Mouse (Mus musculus) retina, adult 2 months (tissue): ENCODE results near the gene Ankrd13a.

ENCODE experiments used
- DNase-seq: peaks from one replicate; pipeline ENCODE4 v3.0.0-alpha.2; 2012; ENCODE audit warnings: low read depth, low spot score

Ankrd13a gene

DNA sequence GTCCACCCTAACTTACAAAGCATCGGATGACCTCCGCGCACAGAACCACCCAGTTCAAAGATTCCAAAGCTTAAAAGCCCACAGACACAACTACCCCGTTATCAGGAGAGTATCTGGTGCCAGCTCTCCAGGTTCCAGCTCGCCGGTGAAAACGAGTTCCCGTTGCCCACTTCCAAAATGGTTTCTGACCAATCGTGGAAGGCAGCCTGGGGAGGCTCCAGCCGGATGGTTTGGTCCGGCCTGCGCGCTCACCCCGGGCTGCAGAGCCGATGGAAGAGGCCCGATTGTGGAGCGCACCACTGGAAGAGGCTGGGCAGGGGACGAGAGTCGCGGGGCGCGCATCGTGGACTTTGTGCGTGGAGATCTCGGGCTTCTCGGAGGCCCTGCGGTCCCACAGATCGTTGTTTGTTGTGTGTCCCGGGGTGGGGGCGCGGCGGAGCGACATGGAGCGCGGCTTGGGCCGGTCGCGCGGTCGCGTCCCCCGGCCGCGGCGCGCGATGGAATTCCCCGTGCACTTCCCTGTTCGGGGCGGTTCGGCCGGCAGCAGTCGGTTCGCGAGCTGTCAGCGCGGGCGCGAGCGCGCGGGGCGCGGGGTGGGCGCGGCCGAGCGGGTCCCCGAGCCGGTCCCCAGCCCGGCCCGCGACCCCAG, at the start of gene Ankrd13a:
Gene Ankrd13a (plus strand): TSS at position 275 of the 649 bp plus-strand sequence.
- DNase-seq: peak; percentile 84

DNA sequence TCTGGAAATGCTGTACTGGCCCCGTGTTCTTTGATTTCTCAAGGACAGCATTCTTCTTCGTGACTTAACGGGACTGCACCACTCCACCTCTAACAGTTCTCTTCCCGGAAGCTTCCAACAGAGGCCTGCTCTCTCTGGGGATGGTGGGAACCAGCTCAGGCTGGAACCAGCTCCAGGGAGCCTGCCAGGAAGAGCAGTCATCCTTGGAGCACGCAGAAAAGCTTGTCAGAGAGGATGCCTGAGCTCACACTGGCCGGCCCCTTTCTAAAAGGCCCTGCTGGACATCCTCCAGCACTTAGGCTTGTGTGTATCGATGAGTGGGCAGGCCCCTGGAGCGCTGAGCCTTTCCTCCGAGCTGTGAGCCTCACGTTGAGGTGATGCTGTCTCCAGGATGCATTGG, 46.3 kb upstream of the Ankrd13a start:
- DNase-seq: no peak

DNA sequence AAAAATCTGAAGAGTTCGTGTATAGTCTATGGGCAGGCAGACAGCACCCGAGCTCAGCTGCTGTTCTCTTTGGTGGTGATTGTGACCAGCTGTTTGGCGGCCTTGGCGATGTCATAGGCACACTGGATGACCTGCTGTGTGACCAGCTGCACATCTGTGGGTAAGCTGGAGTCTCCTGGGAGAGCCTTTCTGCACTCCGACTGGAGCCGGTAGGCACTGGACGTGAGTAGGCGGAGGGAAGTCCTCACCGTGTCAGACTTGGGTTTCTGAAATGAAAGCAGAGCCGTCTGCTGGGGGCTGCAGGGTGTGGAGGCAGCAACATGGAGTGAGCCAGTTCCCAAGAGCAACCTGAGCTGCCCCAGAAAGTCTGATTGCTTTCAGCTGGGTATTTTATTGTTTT, 44.3 kb upstream of the Ankrd13a start:
- no peak for DNase-seq

DNA sequence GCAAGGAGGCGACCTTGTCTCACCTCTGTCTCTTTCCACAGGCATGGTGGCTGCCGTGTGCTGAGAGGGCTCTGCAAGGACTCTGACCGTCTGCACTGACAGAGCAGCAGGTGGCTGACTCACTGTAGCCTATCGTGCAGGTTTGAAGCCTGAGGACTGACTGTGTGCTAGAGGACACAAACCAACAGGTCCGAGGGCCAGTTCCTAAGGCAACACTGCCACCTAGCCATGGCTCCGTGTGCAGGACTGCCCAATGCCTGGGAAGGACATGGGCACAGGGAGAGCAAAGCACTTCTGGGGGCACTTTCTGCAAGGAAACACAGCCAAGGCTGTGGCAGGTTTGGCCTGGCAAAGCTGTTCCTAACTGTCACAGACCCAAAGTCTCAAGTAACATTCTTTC, 43.0 kb upstream of the Ankrd13a start:
- no peak for DNase-seq

DNA sequence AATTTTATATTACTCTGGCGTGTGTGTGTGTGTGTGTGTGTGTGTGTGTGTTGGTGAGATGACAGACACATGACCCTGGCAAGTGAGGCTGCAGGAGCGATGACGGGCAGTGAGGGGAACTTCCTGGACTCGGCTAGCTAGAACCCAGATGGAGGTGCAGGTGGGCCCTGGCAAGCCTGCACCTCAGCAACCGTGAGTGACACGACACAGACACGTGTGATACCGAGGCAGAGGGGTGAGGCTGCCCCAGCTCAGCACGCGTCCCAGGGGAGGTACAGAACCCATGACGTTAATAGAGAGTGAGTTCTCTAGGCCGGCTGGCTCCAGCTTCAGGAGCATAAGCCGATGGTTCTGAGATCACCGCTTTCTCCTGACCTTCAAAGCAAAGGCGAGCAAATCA, 42.5 kb upstream of the Ankrd13a start:
- no peak for DNase-seq

DNA sequence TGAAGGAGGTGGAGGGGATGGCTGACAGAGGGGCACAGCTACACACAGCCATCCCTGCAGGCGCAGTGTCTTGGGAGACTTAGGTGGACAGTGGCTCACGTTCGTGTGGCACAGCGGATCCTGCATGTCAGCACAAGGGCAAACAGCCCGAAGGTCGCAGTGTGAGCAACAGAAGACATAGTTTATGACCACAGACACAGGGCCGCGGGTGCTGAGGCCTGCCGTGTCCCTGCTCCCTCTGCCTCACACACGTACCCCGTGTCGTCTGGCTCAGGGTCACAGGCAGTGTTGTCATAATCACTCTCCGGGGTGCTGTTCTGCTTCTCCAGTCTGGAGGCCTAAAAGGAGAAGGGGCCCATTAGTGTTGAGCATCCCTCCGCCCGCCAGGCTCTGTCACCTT, 40.9 kb upstream of the Ankrd13a start:
- no peak for DNase-seq

DNA sequence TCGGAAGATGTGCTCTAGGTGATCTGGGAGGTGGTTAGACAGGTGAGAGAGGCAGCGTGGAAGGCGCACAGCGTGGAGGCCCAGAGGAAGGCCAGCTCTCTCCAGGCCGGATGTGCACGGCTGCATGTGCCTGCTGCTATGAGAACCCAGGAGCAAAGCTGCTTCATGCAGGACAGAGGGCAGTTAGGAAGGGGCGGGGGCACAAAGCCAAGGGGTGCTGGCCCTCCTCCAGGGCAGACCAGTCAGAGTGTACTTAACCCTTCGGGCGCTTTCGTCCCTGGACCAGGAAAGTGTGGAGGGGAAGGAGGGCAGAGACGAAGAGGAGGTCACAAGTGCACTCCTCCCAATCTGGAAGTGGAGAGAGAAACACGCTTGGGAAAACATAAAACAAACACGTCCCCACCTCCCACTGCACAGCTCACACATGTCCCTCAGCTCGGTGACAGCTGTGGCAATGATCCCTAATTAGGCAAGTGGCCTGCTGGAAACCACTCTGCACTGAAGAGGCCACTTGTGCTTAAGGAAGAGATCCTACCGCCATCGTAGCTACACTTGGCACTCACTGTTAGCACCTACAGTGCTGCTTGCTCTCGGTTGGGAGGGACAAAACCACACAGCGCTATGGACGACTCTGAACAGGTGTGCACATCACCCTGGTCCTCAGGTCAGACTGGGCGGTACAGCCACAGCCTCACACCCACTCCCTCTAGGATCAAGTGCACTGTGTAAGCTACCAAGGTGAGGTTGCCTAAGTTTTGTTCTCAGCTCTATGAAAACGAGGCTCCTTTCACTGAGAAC, 37.2 kb upstream of the Ankrd13a start:
- no peak for DNase-seq

DNA sequence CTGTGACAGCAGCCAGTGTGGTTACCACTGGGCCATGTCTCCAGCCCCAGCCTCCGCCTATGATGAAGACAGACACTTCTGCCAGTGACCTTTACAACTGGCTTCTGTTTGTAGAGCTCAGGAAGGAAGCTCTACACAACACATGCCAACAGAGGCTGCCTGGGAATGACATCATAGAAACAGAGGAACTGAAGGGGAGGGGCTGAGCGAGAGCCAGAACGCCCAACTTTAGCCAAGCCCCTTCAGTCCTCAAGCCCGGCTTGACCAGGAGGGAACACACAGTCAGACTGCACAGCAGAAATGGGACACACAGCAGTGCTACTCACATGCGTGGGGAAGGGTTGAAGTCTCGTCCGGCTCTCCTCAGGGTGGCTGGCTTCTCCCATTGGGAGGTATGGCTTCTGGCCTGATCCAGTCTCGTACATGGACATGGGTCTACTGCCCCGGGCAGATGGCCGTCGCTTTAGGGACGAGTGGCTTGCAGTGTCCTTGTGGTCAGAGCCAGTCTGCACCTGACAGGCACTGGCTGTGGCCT, 35.7 kb upstream of the Ankrd13a start:
- no peak for DNase-seq

DNA sequence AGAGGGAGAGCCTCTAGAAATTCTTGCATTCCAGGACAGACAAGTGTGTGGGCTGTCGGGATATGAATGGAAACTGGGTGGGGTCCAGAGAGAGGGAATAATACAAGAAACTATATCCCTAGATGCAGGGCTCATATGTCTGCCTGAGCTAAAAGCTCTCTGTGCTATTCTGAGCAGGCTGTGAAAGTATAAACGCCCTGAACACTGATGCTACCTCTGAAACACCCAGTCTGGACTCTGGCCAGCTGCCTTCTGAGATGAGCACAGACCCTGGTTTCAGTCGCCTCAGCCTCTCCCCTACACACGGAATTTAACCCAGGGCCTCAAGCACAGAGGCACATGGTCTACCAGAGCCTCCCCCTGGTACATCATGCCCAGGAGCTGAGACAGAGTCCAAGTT, 33.9 kb upstream of the Ankrd13a start:
- no peak for DNase-seq

DNA sequence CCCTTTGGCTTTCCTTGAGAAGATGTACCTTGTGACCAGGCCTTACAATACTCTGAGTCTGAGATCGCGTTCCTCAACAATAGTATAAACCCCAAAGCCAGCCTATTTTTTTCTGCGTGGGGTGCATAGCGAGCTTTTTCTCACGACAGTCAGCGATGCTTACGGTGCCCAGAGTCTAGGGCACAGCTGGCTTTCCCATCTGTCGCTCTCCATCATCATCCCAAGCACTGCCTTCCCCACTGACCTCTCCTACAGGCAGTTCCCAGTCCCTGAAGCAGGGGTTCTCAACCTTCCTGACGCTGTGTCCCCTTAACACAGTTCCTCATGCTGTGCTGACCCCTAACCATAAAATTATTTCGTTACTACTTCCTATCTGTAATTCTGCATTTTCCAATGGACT, 31.9 kb upstream of the Ankrd13a start:
- no peak for DNase-seq

DNA sequence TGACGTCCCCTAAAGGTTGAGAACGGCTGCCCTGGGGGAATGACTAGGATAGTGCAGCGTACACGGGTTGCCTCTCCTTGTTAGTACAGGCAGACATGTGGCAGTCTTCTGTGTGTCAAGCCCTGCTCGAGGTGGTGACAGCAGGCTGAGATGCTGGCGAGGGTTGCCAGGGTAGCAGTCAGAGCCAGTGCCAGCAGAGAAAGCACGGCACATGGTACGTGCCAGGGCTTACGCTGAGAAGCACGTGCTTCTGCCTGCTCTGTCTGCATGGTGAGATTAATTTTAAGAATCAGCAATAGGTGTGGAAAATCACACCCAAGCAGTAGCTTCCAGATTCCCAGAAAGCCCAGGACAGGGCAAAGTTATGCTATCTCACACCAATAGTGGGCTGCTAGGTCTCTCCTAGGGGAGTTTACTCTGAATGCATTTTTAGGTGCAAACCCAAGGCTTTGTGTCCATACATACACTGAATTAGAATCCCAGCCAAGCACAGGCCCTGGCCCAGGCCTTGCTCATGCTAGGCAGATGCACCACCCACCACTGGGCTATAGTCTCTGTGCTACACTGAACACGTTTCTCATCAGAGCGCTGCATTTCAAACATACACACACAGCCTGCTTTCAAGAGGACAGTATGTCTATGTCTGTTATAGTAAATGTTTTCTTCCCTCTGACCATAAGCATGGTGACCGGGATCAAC, 31.3 kb upstream of the Ankrd13a start:
- no peak for DNase-seq

DNA sequence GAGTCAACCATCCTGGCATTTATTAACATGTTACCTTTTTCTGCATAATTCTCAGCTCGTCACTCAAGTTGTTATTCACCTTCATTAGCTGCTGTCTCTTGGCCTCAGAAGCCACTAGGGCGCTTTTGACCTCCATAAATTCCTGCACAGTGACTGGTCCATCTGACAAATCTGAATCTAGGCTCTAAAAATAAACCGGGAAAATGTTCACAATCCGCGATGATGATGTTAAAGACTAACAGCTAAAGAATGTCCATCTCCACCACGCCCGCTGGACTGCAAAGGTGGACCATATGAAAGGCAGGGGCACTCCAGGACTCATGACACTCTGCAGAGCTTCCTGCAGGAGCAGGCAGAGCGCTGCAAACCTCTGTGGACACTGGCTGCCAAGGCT, 30.8 kb upstream of the Ankrd13a start:
- DNase-seq: no peak

DNA sequence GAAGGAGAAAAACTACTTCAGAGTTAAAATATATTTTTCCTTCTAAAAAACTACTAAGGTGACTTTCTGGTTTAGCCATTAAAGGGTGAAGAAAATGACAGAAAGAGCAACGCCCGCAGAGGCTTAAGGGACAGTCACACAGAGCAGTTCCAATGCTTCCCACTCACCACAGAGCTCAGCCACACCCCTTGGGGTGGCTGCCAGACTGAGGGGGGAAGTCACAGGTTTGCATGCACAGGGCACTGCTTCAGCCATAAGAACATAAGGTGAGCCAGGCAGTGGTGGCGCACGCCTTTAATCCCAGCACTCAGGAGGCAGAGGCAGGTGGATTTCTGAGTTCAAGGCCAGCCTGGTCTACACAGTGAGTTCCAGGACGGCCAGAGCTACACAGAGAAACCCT, 28.9 kb upstream of the Ankrd13a start:
- DNase-seq: no peak

DNA sequence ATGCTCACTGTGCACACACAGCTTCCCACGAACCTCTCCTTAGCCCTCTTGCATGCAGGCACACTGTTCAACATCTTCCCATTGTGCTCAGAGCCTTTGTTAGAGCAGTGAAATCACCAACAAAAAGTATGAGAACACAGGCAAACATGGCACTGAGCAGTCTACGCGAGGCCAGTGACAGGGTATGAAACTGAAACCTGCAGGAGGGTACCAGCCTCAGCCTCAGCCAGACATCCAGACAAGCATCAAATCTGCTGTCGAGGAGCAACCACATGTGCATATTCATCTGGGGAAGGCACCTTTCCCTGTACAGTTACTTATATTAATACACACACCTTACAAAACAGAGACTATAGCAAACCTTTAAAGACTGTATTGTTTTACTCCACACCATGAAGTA, 27.6 kb upstream of the Ankrd13a start:
- no peak for DNase-seq

DNA sequence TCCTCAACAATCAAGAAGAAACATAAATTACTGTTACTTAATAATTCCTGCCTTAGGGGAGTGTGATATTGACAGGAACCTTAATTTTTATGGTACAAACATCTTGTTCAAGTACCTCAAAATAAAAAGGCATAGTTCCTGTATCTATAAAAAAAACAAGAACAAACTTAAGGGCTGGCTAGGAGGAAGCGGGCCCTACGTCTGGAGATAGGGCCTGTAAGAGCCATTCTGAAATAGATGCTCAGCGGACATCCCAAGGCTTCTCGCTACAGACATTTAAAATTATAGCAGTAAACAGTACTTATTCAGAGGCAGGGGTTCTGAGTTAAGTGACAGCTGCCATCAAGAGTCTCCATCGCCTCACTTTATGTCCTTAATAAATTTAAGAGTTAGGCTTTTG, 27.0 kb upstream of the Ankrd13a start:
- DNase-seq: no peak

DNA sequence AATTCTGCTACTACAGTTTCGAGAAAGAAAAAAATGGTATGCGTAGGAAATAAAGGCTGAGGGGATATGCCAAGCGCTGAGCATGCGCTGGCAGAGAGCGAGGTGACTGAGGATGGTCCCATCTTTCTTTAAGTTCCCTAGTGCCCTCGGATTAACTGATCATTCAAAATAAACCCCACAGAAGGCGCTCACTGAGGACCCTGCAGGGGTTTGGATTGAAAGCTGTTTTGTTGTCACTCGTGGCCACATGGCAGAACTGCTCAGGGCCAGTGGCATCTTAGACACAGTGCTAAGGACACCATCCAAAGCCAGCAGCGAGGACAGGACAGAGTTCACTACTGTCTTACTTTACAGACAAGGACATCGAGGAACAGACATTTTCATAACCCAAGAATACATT, 24.2 kb upstream of the Ankrd13a start:
- no peak for DNase-seq

DNA sequence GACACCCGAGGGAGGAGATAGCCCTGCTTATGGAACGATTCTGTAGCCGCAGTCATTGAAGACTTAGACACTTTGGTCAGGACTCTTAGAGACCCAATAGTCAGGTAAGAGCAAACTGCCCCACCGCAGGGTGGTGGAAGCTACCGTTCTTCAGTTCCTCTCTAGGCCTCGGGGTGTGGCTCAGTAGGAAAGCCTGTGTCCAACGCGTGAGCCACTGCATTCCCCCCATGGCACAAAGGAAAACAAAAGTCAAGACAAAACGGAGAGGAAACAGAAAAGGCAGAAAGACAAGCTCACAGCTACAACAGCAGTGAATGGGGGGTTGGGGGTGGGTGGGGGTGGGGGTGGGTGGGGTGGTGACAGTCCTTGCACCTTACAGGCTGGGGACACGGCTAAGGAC, 22.1 kb upstream of the Ankrd13a start:
- no peak for DNase-seq

DNA sequence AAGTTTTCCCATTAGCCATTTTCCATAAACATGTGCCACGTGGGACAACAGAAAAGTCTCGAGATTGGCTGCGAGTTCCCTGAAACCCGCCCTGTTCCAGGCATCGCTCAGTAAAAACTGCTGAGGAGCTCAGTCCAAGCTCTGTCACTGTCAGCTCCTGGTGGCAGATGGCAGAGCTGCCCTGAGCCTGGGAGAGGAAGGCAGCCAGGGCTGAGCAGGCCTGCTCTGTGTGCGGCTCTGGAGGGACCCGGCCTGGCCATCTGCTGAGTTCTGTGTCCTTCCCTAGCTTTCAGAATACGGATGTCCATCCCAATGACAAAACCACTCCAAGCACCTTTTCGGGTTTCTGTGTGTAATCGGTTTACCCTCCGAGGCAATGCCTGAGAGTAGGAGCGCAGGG, 21.1 kb upstream of the Ankrd13a start:
- no peak for DNase-seq

DNA sequence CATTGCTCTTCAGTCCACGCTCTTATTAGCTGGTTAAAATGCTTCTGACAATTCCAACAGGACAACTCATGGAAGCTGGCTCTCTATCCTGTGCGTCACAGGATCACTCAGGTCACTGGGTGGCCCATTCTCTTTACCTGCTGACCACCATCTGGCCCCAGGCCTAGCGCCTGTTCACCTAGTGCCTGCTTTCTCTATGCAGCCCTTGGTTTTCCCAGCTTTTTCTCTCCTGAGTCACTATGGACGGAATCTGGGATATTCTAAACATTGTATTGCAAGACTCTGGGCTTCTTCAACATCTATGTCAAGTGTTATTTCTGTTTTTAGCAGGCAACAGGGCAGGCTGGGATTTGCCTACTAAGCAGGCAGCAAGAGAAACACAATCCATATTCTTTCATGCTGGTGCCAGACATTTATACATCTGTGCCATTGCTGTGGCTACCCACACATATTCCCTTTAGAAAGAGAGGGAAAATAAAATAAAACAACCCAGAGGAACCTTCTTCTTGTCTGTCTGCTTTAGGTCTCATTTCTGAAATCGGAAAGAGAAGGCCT, 14.9 kb upstream of the Ankrd13a start:
- DNase-seq: no peak

DNA sequence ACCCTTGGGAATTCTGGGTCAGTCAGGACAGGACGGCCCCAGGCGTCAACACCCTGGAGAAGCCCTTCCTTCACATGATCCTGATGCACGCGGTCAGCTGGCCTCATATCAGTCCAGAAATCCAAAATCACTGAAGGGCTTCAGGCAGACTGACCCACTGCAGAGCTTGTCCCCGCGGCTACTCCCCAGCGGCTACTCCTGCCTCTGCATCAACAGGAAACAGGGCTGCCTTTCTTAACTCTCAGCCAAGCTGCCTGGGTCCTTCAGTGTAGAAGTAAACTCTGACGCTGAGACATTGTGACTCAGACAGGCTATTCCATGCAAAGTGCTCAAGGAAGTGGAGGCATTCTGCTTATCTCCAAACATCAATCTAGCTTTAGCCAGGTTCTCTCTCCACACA, 12.5 kb upstream of the Ankrd13a start:
- no peak for DNase-seq

DNA sequence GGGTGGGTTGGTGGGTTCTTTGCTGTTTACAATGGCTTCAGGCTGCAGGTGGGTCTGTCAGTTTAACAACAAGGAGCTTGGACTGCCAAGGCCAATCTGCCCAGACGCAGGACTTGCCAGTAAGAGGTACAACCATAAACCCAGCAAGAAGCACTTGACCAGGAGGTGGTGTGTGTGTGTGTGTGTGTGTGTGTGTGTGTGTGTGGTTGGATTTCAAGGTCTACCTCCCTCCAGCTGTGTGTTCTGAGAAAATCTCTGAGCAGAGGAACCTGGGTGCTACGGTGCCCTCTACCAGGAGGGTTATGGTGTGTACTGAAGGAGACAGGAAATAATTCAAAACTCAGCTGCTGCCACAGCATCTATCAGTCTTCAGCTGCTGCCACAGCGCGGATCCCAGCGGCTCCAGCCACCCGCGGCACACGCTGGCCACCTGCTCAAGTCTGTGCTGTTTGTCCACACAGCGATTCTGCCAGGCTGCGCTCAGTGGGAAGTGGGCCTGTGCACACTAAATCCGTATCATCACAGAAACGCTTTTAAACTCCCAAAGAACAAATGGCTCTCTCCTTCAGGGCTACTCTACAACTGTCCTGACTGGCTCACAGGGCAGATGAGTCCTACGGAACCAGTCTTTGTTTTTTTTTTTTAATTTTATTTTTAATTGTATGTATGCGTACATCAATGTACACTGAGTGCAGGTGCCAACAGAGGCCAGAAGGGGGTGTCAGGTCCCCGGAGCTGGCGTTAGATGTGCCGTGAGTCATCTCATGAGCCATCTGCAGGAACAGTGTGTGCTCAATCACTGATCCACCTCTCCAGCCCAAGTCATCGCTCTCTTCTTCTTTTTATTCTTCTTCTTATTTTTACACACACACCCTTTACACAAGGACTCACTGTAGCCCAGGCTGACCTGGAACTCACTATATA, 9.4 kb upstream of the Ankrd13a start:
- DNase-seq: no peak
